Mouse (Mus musculus) heart, postnatal 0 days (tissue): ENCODE results near the gene Flii. TPM values are rescaled to one million over a fixed set of nuclear protein-coding genes. Genes with fewer than 3 reads are reported as not detected.

Experiments used
- ATAC-seq: fragments of 200-750 bp; cut with Nextera tagmentation; 2 replicates; pipeline ENCODE4 v1.8.0; 2017; ENCODE audit warnings: low read depth, moderate number of reproducible peaks, moderate library complexity; ENCODE audit not compliant: insufficient read depth
- DNase-seq: peaks from one replicate; pipeline ENCODE4 v3.0.0-alpha.2; 2016; ENCODE audit warnings: low spot score
- H3K27ac ChIP-seq: fragments of 300-500 bp; sonication (generic); 2 replicates; pipeline ENCODE4 v1.5.1; 2014; ENCODE audit warnings: low read depth, mild to moderate bottlenecking
- H3K27me3 ChIP-seq: fragments of 300-500 bp; sonication (generic); 2 replicates; pipeline ENCODE4 v1.6.1; 2014; ENCODE audit warnings: low read length, mixed read lengths; ENCODE audit not compliant: control insufficient read depth, insufficient read depth
- H3K36me3 ChIP-seq: fragments of 300-500 bp; sonication (generic); replicated peaks from 2 replicates; pipeline ENCODE4 v1.6.1; 2014; ENCODE audit warnings: low read length, mixed read lengths; ENCODE audit not compliant: control insufficient read depth, insufficient read depth
- H3K4me1 ChIP-seq: fragments of 300-500 bp; sonication (generic); 2 replicates; pipeline ENCODE4 v1.6.1; 2014; ENCODE audit warnings: antibody characterized with exemption; ENCODE audit not compliant: control insufficient read depth, insufficient read depth
- H3K4me2 ChIP-seq: fragments of 300-500 bp; sonication (generic); 2 replicates; pipeline ENCODE4 v1.6.1; 2014; ENCODE audit warnings: low read depth, mild to moderate bottlenecking, low read length, moderate library complexity
- H3K4me3 ChIP-seq: fragments of 300-500 bp; sonication (generic); 2 replicates; pipeline ENCODE4 v1.5.1; 2014; ENCODE audit warnings: low read depth, low read length
- H3K9ac ChIP-seq: fragments of 300-500 bp; sonication (generic); replicated peaks from 2 replicates; pipeline ENCODE4 v1.6.1; 2014; ENCODE audit warnings: low read depth, low read length, mixed read lengths
- H3K9me3 ChIP-seq: fragments of 300-500 bp; sonication (generic); replicated peaks from 2 replicates; pipeline ENCODE4 v1.6.1; 2016; ENCODE audit warnings: low read length; ENCODE audit not compliant: control insufficient read depth
- CTCF ChIP-seq: IDR thresholded peaks from 2 replicates; pipeline ENCODE4 v1.5.1; 2016; ENCODE audit warnings: antibody characterized with exemption, control low read depth, low read depth
- EP300 ChIP-seq: IDR thresholded peaks from 2 replicates; pipeline ENCODE4 v1.6.1; 2016; ENCODE audit warnings: antibody characterized with exemption, low read depth
- WGBS: fragments of 180-500 bp; shearing (Covaris S2); extraction: QIAGEN DNeasy Blood & Tissue Kit; methylation state at CpG from one replicate; pipeline ENCODE4 v1.1.7; 2014; 5-methylcytosine and 5-hydroxymethylcytosine counted together
- polyA plus RNA-seq: library from polyadenylated mRNA; unstranded; fragments of >200 nt; fragmentation: Nextera tagmentation; extraction: Ambion mirVana; gene quantifications from 2 replicates; pipeline ENCODE4 v1.2.1, GENCODE M21; 2015
- total RNA-seq: library from RNA; depleted of rRNA; stranded (reverse); fragments of >200 nt; gene quantifications from 2 replicates; pipeline ENCODE4 v1.2.3, GENCODE M21; 2014; ENCODE audit warnings: low replicate concordance

Flii gene
- total and polyA plus RNA-seq, 2 experiments from 2014 or later: 55.3 to 82.2 TPM

- TF ChIP-seq CTCF: no peak
- no peak for TF ChIP-seq EP300
- no peak overlapping the region for H3K4me2 ChIP-seq
- H3K27me3 ChIP-seq: no peaks in the 10 kb centered on the region
- H3K4me3 ChIP-seq: no peak overlapping the region
- H3K9me3 ChIP-seq: no peaks in the 10 kb centered on the region
- WGBS: 94% methylated on average over 19 of the region's 19 CpGs
- no peak for ATAC-seq
- H3K9ac ChIP-seq: no peak overlapping the region
- H3K4me1 ChIP-seq: peaks cover 11% of the 10 kb centered on the region
- H3K27ac ChIP-seq: no peak overlapping the region
- no peak for DNase-seq
- peaks cover 36% of the 10 kb centered on the region for H3K36me3 ChIP-seq
Observed at GRCm38 (mm10) chr11:60704023-60704880, 22.8 kb downstream of the Flii start.

- Histone ChIP-seq H3K9me3 (no peaks in the 10 kb centered on the region), H3K27me3 (no peaks in the 10 kb centered on the region), H3K36me3 (peaks cover 25% of the 10 kb centered on the region), H3K9ac (no peak overlapping the region), H3K4me3 (no peak overlapping the region), H3K4me1 (peaks cover 17% of the 10 kb centered on the region), H3K27ac (no peak overlapping the region), H3K4me2 (no peak overlapping the region)
- TF ChIP-seq CTCF (peak; percentile 69), EP300 (no peak)
- ATAC-seq (0 out of 2 replicates have a peak, but pooled peaks have one; percentile 27), DNase-seq (peak; percentile 47)
- whole genome bisulfite sequencing: 38% methylated on average over 4 of the region's 4 CpGs
Observed at GRCm38 (mm10) chr11:60703131-60703530, 23.9 kb downstream of the Flii start.

- Histone ChIP-seq H3K4me2 (no peak overlapping the region), H3K27me3 (no peaks in the 10 kb centered on the region), H3K9ac (no peak overlapping the region), H3K4me3 (no peak overlapping the region), H3K27ac (no peak overlapping the region), H3K9me3 (no peaks in the 10 kb centered on the region), H3K36me3 (peaks cover 10% of the 10 kb centered on the region), H3K4me1 (peaks cover 17% of the 10 kb centered on the region)
- TF ChIP-seq EP300 (no peak), CTCF (no peak)
- WGBS: 78% methylated on average over 4 of the region's 4 CpGs
- no peak for ATAC-seq
- no peak for DNase-seq
Observed at GRCm38 (mm10) chr11:60701611-60702010, 25.5 kb downstream of the Flii start.

- ATAC-seq: no peak
- TF ChIP-seq CTCF (no peak), EP300 (no peak)
- no peaks in the 10 kb centered on the region for H3K27me3 ChIP-seq
- peak overlapping the region; percentile 86; the same call in 1 of the 2 replicates for H3K27ac ChIP-seq
- no peaks in the 10 kb centered on the region for H3K9me3 ChIP-seq
- peak overlapping the region; percentile 75 for H3K4me2 ChIP-seq
- peak overlapping the region; percentile 80 for H3K4me3 ChIP-seq
- peaks cover 17% of the 10 kb centered on the region for H3K4me1 ChIP-seq
- no peak for DNase-seq
- 28% methylated on average over 12 of the region's 12 CpGs for WGBS
- H3K36me3 ChIP-seq: no peaks in the 10 kb centered on the region
- H3K9ac ChIP-seq: peak overlapping the region; percentile 88
Observed at GRCm38 (mm10) chr11:60700320-60701185, 26.5 kb downstream of the Flii start.

- ATAC-seq (peak; percentile 87), DNase-seq (peak; percentile 77)
- peak within 1 kb of the TSS; percentile 86 for H3K27ac ChIP-seq
- peak within 1 kb of the TSS; percentile 75 for H3K4me2 ChIP-seq
- H3K4me1 ChIP-seq: peaks cover 17% of the 10 kb centered on the region
- peak within 1 kb of the TSS; percentile 88 for H3K9ac ChIP-seq
- no peaks in the 10 kb centered on the region for H3K9me3 ChIP-seq
- TF ChIP-seq EP300 (no peak), CTCF (no peak)
- no peaks in the 10 kb centered on the region for H3K27me3 ChIP-seq
- under 1% methylated on average over 67 of the region's 73 CpGs for WGBS
- H3K4me3 ChIP-seq: peak within 1 kb of the TSS; percentile 80
- H3K36me3 ChIP-seq: no peaks in the 10 kb centered on the region
Observed at GRCm38 (mm10) chr11:60699524-60700075, 27.5 kb downstream of the Flii start, which contains the start of gene Llgl1. Gene Llgl1, plus strand, starts transcription at chr11:60699723.
